Mouse (Mus musculus) cerebellum, adult 2 months (tissue): ENCODE results near the gene Ulk4.

Experiments used
- CTCF ChIP-seq: fragments of 200-500 bp; IDR thresholded peaks from 2 replicates; pipeline ENCODE4 v1.5.1; 2011; ENCODE audit warnings: low read depth, mild to moderate bottlenecking, control low read depth, low read length, moderate library complexity, borderline replicate concordance; ENCODE audit not compliant: insufficient read depth
- POLR2A ChIP-seq: fragments of 200-500 bp; IDR thresholded peaks from 2 replicates; pipeline ENCODE4 v1.6.1; 2011; ENCODE audit warnings: low read length, control low read depth, borderline replicate concordance; ENCODE audit not compliant: insufficient read depth

- TF ChIP-seq CTCF (no peak), POLR2A (no peak)
Observed at GRCm38 (mm10) chr9:121064606-121065355, 212.2 kb downstream of the Ulk4 start.
